Comparison of ENCODE assay signal across 7 mouse cellular contexts in the genomic region with DNA sequence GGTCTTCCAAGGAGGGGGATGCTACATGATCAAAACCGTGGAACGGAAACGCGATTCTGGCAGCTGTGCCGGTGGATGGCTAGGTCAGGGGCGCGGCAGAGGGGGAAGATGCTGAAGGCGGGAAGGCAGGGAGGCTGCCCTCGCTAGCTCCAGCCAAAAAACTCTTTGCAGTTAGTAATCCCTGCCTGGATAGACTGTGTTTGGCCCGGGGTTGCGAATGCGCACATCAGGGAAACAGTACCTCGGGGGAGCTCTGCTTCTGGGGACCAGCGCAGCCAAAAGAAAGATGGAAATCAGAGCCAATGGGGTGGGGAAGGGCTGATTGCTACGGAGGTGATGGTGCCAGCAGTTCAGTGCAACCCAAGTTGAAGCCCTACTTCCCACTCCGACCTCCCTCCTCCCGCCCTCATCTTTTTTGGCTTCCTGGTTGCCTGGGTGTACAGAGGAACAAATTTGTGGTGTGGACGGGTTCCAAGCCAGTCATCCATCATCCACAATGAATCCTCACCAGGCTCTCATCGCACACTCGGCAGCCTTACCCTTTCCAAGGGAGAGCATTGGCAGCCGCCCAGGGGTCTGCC. TPM values are rescaled to one million over a fixed set of nuclear protein-coding genes. Genes with fewer than 3 reads are reported as not detected.
DNase-seq lines count a peak whose midpoint lies in the region; ATAC-seq and TF ChIP-seq lines count a peak whose summit lies in the region.

No protein-coding gene starts in this region.

- peaks cover 5% of the 10 kb centered on the region; the same call in 1 of the 2 replicates for H3K27me3 ChIP-seq in hindbrain, postnatal 0 days (ENCODE audit: insufficient read depth, low read length)

- ATAC-seq in common myeloid progenitor, adult 5-6 weeks (replicated peaks; ENCODE audit: low read depth, poor library complexity, severe bottlenecking), result peak; percentile 84
- peak; percentile 91 for ATAC-seq in hindbrain, postnatal 0 days

- H3K4me3 ChIP-seq in hindbrain, postnatal 0 days (ENCODE audit: low read length), result peak overlapping the region; percentile 31

- intact Hi-C loops in left cerebral cortex, postnatal 25 days (cut with DNase I), result no loop called here

- no peak overlapping the region for H3K27ac ChIP-seq in hindbrain, postnatal 0 days

- WGBS in hindbrain, postnatal 0 days, result 3% methylated on average over 21 of the region's 21 CpGs

- peak overlapping the region; percentile 64 for H3K4me2 ChIP-seq in hindbrain, postnatal 0 days (ENCODE audit: low read depth, low read length)

- no peaks in the 10 kb centered on the region for H3K9me3 ChIP-seq in hindbrain, postnatal 0 days (ENCODE audit: low read length)

- H3K4me1 ChIP-seq in hindbrain, postnatal 0 days (ENCODE audit: insufficient read depth, low read length), result peaks cover 3% of the 10 kb centered on the region; the same call in 1 of the 2 replicates

- TF ChIP-seq CTCF in hindbrain, postnatal 0 days (IDR thresholded peaks at IDR 0.05; ENCODE audit: low read depth), result no peak

- peak overlapping the region; percentile 21; the same call in 1 of the 2 replicates for H3K9ac ChIP-seq in hindbrain, postnatal 0 days (replicated peaks; ENCODE audit: low read length)

- peak; percentile 86 for DNase-seq in adrenal gland, adult 2 months
- peak; percentile 80 for DNase-seq in gastrocnemius, postnatal 25 days
- DNase-seq in hindbrain, postnatal 0 days (ENCODE audit: low spot score), result peak; percentile 91
- DNase-seq in left cerebral cortex, postnatal 25 days (ENCODE audit: low spot score in 2 of 2), result peak; percentile 16 to 46
- DNase-seq in neural tube, embryonic 10.5 days (ENCODE audit: extremely low spot score, low spot score), result peak; percentile 36
- no peak for DNase-seq in thymus, postnatal 14 days

- no peaks in the 10 kb centered on the region for H3K36me3 ChIP-seq in hindbrain, postnatal 0 days (ENCODE audit: insufficient read depth, low read length)

RNA-seq across cellular contexts. Expression of a gene that starts 28.4 kb away (rescaled TPM):
- total RNA-seq in adrenal gland, adult 2 months (2021), result under 1 TPM in 1 of 2 experiments, not detected in 1; 0.14 TPM
- not detected in 2 replicates for polyA plus RNA-seq in adrenal gland, adult 2 months (2012; rRNA removed)
- total RNA-seq in common myeloid progenitor, adult 5-6 weeks (2017), result not detected in 2 replicates
- under 1 TPM; 0.43 to 0.51 TPM for total RNA-seq in gastrocnemius, postnatal 25 days (2021)
- 7.8 and 12.5 TPM in 2 replicates for total RNA-seq in hindbrain, postnatal 0 days (2014; rRNA removed)
- polyA plus RNA-seq in hindbrain, postnatal 0 days (2015; fragmentation: Nextera tagmentation; extraction: Ambion mirVana), result 4.9 and 5.7 TPM in 2 replicates
- total RNA-seq in left cerebral cortex, postnatal 25 days (2021), result under 1 TPM in 1 of 2 experiments, not detected in 1; 0.28 TPM
